Mouse (Mus musculus) spleen, postnatal 4 days (tissue): ENCODE measurements around the gene Arhgap8.

Experiments
- DNase-seq, 2 experiments: peaks; one replicate each; pipeline ENCODE4 v3.0.0; 2022; ENCODE audit warnings: low spot score in 2 of 2

Gene Arhgap8

GRCm38 (mm10) chr15:84719791-84720190 is at the start of gene Arhgap8:
Arhgap8 (plus strand) TSS chr15:84720052.
- peak in 1 of 2 experiments; percentile 33 for DNase-seq

DNA sequence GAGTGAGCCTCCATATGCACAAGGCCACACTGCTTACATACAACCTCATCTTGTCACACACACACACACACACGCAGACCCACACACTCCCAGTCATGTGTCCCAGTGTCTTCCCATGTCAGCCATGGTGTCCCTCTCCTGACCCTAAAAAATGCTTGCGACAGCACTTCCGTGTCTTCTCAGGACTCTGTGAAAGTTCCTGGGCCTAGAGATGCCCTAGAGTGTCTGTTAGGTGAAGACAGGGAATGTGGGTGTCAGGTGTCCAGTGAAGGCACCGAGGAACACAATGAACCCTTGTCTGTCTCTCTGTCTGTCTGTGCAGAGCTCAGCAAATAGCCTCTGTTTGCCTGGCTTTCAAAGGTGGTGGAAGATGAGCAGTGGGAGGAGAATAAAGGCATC is 49.2 kb upstream of the Arhgap8 start:
- no peak for DNase-seq

GRCm38 (mm10) chr15:84671401-84672307 is 48.2 kb upstream of the Arhgap8 start:
- DNase-seq, result peak; percentile 51 to 79

DNA sequence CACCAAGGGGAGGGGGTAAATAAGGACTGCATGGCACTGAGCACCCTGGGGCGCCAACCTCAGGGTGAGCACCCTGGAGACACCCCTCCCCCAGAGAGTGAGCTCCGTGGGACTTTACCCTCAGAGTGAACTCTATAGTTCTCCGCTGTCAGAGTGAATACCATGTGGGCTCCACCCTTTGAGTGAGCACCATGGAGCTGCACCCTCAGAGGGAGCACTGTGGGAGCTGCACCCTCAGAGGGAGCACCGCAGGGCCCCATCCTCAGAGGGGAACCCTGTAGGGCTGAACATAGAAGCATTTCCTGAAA is 47.6 kb upstream of the Arhgap8 start:
- DNase-seq, result no peak

- DNase-seq, result no peak
These were observed 47.2 kb upstream of the Arhgap8 start for GRCm38 (mm10) chr15:84672616-84673015.

- no peak for DNase-seq
These were observed 45.4 kb upstream of the Arhgap8 start for GRCm38 (mm10) chr15:84674329-84675067.

DNA sequence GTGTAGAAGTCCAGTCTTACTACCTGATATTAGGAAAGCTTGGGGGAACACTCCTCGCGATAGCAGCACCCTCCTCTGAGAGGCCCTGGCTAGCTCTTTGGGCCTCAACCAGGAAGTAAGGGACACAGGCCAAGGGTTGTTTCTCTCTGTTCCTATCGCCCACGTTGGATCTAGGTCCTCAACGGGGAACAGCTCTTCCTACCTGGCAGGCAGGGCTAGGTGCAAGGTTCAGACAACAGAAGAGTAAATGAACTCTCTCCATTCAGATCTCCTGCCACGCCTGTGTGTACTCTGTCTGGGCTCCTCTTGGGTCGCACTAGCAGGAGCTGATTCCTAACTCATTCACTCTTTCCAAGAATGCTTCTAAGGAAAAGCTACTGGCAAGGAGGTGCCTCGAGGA is 44.5 kb upstream of the Arhgap8 start:
- DNase-seq, result no peak

DNA sequence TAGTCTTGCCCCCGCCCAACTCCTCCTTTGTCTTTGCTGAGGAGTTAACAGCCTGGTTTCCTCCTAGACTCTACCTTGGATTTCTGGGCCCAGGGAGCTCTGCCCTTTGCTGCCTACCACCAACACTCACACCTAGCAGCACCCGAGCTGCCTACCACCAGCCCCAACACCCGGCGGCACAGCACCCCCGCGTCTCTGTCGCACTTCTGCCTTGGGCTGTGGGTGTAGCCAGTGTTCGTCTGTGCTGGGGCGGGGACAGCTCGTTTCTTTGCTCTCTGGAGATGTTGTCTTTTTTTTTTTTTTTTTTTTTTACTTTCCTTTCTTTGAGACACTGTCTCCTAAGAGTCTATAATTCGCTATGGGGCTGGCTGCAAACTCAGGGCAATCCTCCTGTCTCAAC is 41.9 kb upstream of the Arhgap8 start:
- DNase-seq, result no peak

DNA sequence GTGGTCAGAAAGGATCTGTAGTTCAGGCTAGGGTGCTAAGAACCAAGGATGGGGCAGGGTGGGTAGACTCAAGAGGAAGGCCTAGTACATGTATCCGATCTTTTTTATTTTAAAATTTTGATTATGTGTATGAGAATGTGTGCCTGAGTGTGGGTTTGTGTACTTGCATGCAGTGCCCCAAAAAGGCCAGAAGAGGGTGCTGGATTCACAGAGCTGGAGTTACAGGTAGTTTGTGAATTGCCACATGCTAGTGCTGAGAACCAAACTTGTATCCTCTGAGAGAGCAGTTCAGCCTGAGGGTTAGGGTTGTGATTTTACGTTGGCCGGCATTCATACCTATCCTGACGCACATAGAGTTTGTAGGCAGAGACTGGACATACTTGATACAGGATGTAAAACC is 40.8 kb upstream of the Arhgap8 start:
- no peak for DNase-seq

- no peak for DNase-seq
These were observed 40.1 kb upstream of the Arhgap8 start for GRCm38 (mm10) chr15:84679794-84680193.

DNA sequence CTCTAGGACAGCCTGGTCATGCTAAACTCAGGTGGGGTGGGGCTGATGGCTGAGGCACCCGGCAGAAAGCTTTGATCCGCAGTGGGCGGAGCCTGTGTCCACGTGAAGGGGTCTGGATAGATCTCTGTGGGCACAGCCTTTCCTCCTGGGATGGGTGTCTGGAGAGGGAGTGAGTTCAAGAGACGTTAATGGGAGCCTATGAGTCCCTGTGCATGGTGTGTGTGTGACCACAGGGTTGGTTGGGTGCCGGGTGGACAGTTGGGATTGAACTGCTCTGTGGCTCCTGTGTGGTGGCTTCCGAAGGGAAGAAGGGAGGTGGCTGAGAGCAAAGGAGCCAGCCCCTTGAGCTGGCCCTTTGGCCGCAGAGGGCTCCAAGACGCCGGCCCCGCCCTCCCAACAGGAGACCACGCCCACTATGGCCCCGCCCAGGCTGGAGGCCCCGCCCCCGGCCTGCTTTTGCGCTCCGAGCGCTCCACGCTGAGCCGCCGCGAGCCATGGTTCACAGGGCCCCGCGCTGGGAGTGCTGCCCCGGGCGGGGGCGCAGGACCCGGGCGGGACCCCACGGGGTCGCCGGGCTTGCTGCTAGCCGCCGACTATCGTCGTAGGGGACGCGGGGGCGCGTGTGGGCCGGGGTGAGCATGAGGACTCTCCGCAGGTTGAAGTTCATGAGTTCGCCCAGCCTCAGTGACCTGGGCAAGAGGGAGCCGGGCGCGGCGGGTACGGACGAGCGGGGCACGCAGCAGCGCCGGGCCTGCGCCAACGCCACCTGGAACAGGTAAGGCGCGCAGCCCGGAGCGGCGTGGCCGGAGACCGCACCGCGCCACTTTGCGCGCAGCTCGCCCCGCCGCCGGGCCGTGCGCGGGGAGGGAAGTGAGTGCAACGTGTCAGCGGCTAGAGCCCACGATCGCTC is 39.1 kb upstream of the Arhgap8 start:
- peak; percentile 88 to 96 for DNase-seq

GRCm38 (mm10) chr15:84681455-84682193 is 38.2 kb upstream of the Arhgap8 start:
- peak; percentile 50 to 76 for DNase-seq

- DNase-seq, result no peak
These were observed 37.6 kb upstream of the Arhgap8 start for GRCm38 (mm10) chr15:84682206-84682605.

DNA sequence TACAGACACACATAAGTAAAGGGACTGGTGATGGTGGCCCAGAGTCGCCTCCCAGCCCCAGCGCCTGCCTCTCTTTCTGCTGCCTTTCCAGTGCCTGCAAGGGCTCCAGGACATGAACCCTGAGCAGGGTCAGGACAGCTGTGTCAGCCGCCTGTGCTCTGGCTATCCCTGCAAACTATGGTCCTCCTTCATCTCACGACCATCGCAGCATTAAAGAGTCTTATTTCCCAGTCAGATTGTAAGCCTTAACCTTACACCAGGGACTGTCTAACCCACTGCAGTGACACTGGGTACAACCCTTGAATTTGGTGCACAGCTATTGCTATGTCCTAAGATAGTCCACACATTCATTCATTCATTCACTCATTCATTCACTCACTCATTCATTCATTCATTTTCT is 37.0 kb upstream of the Arhgap8 start:
- DNase-seq, result no peak

GRCm38 (mm10) chr15:84684520-84684919 is 35.3 kb upstream of the Arhgap8 start:
- DNase-seq, result no peak

DNA sequence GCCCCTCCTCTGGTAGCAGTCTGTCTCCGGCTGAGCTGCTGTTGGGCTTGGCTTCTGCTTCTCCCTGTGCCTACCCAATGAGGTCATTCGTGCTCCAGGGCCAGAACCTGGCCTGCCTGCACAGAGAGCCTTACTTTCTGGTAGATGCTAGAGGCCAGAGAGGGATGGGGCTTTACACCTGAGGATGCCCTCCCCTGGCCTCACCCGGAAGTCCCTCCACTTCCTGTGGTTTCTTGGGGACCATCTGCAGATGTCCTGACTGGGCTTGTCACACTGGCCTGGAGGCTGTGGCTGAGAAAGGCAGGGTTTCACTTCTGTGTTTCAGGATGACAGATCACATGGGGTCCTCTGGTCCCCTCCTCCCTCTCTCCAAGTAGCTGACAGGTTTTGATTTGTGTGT is 34.4 kb upstream of the Arhgap8 start:
- DNase-seq, result peak; percentile 68 to 75

DNA sequence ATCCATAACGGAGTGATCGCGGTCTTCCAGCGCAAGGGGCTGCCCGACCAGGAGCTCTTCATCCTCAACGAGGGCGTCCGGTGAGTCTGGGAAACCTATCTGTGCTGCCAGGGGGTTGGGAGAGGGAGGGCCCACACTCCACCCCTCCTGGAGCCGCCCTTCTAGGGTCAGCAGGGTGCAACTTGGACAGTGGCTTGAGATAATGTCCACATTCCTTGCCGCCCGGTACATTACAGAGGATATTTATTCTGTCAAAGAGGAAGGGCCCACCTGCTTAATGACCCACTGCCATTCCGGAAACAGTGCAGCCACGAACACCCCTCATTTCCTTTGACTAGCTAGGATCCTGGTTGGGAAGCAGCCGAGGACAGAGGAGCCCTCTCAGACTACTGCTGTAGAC is 31.9 kb upstream of the Arhgap8 start:
- no peak for DNase-seq

DNA sequence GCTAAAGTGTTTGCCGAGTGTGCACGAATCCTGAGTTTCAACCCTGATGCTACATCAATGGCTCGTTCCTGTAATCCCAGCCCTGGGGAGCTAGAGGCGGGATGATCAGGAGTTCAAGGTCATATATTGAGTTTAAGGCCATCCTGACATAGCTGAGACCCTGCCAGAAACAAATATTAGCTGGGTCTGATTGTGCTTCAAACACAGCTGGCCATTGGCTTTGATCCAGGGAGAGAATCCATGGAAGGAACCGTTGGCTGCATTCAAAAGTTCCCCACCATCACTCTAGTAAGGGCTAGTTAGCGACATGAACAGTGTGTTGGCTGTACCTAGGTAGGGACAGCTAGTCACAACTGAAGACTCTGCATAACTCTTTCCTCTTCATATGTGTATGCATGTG is 30.5 kb upstream of the Arhgap8 start:
- no peak for DNase-seq

- DNase-seq, result no peak
These were observed 28.3 kb upstream of the Arhgap8 start for GRCm38 (mm10) chr15:84691513-84691912.

- DNase-seq, result no peak
These were observed 27.2 kb upstream of the Arhgap8 start for GRCm38 (mm10) chr15:84692645-84693044.

GRCm38 (mm10) chr15:84696021-84696420 is 23.8 kb upstream of the Arhgap8 start:
- no peak for DNase-seq
